Mouse (Mus musculus): Measurements from ENCODE around the gene Epc2. TPM values are rescaled to one million over a fixed set of nuclear protein-coding genes. Genes with fewer than 3 reads are reported as not detected.

The Epc2 gene
- polyA plus RNA-seq, 1 experiment from 2014 or later = 12.3 TPM

DNA sequence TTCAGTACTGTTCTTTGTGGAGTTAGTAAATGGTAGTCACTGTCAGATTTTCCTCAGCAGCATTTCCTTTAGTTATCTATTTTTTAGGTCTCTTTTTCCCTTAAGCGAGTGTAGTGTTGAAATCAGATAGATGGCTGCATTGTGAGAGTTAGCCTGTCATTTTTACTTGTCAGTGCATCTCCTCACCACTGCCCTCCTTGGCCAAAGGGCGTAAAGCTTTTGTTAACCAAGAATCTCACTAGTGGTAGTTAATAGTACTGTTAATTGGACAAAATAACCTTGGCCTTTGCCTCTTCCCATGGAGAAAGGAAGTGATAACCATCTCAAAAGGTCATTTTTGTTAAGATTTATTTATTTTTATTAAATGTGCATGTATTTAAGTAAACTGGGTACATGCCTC lies 6.5 kb downstream of the Epc2 start:
- no peak for ATAC-seq (replicated peaks; ENCODE audit: low FRiP score)
- H3K27ac ChIP-seq (ENCODE audit: low read depth, low read length) = no peak overlapping the region
- no peaks in the 10 kb centered on the region for H3K27me3 ChIP-seq (ENCODE audit: control insufficient read depth, insufficient read depth, low read length)
- WGBS = 94% methylated on average over 2 of the region's 2 CpGs
- H3K4me3 ChIP-seq (ENCODE audit: low read depth, low read length) = no peak overlapping the region
- no peak for DNase-seq (ENCODE audit: low spot score)
- no peaks in the 10 kb centered on the region; the same call in 1 of the 2 replicates for H3K9me3 ChIP-seq (ENCODE audit: control insufficient read depth, low read length)
- no peak overlapping the region for H3K4me2 ChIP-seq (ENCODE audit: low read depth, low read length, severe bottlenecking)
- H3K9ac ChIP-seq (ENCODE audit: low read length) = no peak overlapping the region
- no peaks in the 10 kb centered on the region for H3K4me1 ChIP-seq (replicated peaks; ENCODE audit: control insufficient read depth, insufficient read depth, low read length)
- H3K36me3 ChIP-seq (ENCODE audit: control insufficient read depth, insufficient read depth, low read length) = no peaks in the 10 kb centered on the region

DNA sequence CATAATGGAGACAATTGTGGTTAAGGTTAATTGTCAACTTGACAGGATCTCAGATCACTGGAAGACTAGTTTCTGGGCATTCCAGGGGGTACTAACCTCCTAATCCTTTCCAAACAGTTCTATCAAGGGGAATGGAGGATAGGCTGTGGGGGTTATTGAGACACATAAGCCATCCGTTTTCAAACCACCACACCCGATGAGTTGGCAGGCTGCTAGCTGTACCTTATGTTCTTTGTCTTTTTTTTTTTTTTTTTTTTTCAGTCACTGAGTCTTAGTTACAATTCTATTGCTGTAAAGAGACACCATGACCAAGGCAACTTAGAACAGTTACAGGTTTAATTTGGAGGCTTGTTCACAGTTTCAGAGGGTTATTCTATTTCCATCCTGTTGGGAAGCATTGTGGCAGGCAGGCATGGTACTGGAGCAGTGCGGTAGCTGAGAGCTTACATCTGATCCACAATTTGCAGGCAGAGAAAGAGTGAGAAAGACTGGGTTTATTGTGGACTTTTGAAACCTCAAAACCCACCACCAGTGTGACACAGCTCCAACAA lies 14.5 kb downstream of the Epc2 start:
- ATAC-seq (replicated peaks; ENCODE audit: low FRiP score) (no peak), DNase-seq (ENCODE audit: low spot score) (no peak)
- no peak overlapping the region for H3K27ac ChIP-seq (ENCODE audit: low read depth, low read length)
- no peaks in the 10 kb centered on the region for H3K27me3 ChIP-seq (ENCODE audit: control insufficient read depth, insufficient read depth, low read length)
- H3K4me2 ChIP-seq (ENCODE audit: low read depth, low read length, severe bottlenecking) = no peak overlapping the region
- 89% methylated on average over 3 of the region's 3 CpGs for WGBS
- no peaks in the 10 kb centered on the region for H3K4me1 ChIP-seq (replicated peaks; ENCODE audit: control insufficient read depth, insufficient read depth, low read length)
- no peak overlapping the region for H3K9ac ChIP-seq (ENCODE audit: low read length)
- H3K9me3 ChIP-seq (ENCODE audit: control insufficient read depth, low read length) = no peaks in the 10 kb centered on the region; the same call in 1 of the 2 replicates
- H3K36me3 ChIP-seq (ENCODE audit: control insufficient read depth, insufficient read depth, low read length) = no peaks in the 10 kb centered on the region
- no peak overlapping the region for H3K4me3 ChIP-seq (ENCODE audit: low read depth, low read length)

DNA sequence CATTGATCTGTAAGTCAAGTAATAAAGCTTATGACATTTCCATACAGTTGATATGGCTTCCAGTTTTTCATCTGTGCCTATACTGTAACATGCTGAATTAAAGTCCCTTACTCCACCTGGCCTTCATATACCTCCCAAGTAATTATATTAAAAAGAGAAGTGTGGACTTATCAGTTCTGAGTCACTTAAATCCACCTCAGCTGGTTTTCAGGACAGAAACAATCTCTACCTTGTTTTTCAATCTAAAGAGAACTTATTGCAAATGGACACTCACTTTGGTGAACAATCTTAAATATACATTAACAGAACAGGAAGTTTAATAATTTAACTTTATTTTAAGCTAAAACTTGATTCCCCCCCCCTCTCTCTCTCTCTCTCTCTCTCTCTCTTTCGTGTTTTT lies 15.8 kb downstream of the Epc2 start:
- H3K4me2 ChIP-seq (ENCODE audit: low read depth, low read length, severe bottlenecking) = no peak overlapping the region
- H3K27me3 ChIP-seq (ENCODE audit: control insufficient read depth, insufficient read depth, low read length) = no peaks in the 10 kb centered on the region
- H3K4me3 ChIP-seq (ENCODE audit: low read depth, low read length) = no peak overlapping the region
- no peak overlapping the region for H3K27ac ChIP-seq (ENCODE audit: low read depth, low read length)
- ATAC-seq (replicated peaks; ENCODE audit: low FRiP score) = no peak
- no peak for DNase-seq (ENCODE audit: low spot score)
- H3K9me3 ChIP-seq (ENCODE audit: control insufficient read depth, low read length) = no peaks in the 10 kb centered on the region; the same call in 1 of the 2 replicates
- H3K9ac ChIP-seq (ENCODE audit: low read length) = no peak overlapping the region
- no peaks in the 10 kb centered on the region for H3K36me3 ChIP-seq (ENCODE audit: control insufficient read depth, insufficient read depth, low read length)
- no peaks in the 10 kb centered on the region for H3K4me1 ChIP-seq (replicated peaks; ENCODE audit: control insufficient read depth, insufficient read depth, low read length)
- 96% methylated on average over 1 of the region's 1 CpGs for WGBS

DNA sequence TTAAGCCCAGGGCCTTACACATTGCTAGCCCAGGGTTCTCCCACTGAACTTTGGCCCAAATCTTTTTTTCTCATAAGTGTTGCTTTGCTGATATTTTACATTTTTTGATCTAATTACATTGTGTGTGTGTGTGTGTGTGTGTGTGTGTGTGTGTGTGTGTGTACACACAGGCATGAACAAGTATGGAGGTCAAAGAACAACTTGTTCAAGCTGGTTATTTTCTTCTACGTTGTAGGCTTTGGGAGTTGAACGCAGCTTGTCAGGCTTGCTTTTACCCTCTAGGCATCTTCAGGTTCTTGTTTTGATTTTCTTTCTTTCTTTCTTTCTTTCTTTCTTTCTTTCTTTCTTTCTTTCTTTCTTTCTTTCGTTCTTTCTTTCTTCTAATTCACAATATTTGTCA lies 19.9 kb downstream of the Epc2 start:
- H3K27ac ChIP-seq (ENCODE audit: low read depth, low read length) = no peak overlapping the region
- H3K36me3 ChIP-seq (ENCODE audit: control insufficient read depth, insufficient read depth, low read length) = no peaks in the 10 kb centered on the region
- no peaks in the 10 kb centered on the region for H3K4me1 ChIP-seq (replicated peaks; ENCODE audit: control insufficient read depth, insufficient read depth, low read length)
- H3K9me3 ChIP-seq (ENCODE audit: control insufficient read depth, low read length) = no peaks in the 10 kb centered on the region
- H3K9ac ChIP-seq (ENCODE audit: low read length) = no peak overlapping the region
- ATAC-seq (replicated peaks; ENCODE audit: low FRiP score) (no peak), DNase-seq (ENCODE audit: low spot score) (no peak)
- WGBS = 80% methylated on average over 3 of the region's 3 CpGs
- no peak overlapping the region for H3K4me3 ChIP-seq (ENCODE audit: low read depth, low read length)
- H3K4me2 ChIP-seq (ENCODE audit: low read depth, low read length, severe bottlenecking) = no peak overlapping the region
- H3K27me3 ChIP-seq (ENCODE audit: control insufficient read depth, insufficient read depth, low read length) = no peaks in the 10 kb centered on the region

DNA sequence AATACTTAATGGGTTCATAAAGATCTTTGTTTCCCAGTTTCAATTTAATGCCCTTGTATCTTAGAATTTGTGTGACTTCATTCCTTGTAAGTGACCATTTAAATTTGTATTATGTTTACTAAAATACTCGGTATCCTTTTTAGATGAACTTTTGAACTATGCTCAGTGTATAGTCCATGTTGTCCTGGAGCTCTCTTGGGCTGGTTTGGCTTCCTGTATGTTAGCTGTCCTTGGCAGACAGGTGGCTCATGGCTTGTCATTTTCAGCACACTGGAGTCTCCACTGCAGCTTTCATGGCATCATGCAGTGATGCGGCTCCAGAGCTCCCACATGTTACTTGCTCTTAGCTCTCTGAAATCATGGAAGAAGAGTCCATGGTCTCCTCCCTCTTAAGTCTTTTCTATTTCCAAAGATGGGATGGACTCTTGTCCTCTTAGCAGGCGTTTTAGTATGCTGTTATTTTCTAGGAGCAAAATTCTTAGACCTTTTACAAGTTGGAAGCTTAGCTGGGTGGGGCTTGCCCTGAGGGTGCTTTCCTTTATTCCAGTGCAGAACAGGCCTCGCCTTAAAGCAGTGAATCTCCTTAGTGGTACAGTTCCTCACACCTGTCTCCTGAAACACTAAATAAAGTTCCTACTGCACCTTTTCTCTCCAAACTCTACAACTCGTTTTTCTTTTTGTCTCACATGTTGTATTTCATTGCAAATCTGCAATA lies 20.5 kb downstream of the Epc2 start:
- Histone ChIP-seq H3K4me1 (replicated peaks; ENCODE audit: control insufficient read depth, insufficient read depth, low read length) (no peaks in the 10 kb centered on the region), H3K9ac (ENCODE audit: low read length) (no peak overlapping the region), H3K27me3 (ENCODE audit: control insufficient read depth, insufficient read depth, low read length) (no peaks in the 10 kb centered on the region), H3K4me3 (ENCODE audit: low read depth, low read length) (no peak overlapping the region), H3K4me2 (ENCODE audit: low read depth, low read length, severe bottlenecking) (no peak overlapping the region), H3K9me3 (ENCODE audit: control insufficient read depth, low read length) (no peaks in the 10 kb centered on the region), H3K36me3 (ENCODE audit: control insufficient read depth, insufficient read depth, low read length) (no peaks in the 10 kb centered on the region), H3K27ac (ENCODE audit: low read depth, low read length) (no peak overlapping the region)
- ATAC-seq (replicated peaks; ENCODE audit: low FRiP score) (no peak), DNase-seq (ENCODE audit: low spot score) (no peak)
- WGBS = 85% methylated on average over 5 of the region's 5 CpGs

DNA sequence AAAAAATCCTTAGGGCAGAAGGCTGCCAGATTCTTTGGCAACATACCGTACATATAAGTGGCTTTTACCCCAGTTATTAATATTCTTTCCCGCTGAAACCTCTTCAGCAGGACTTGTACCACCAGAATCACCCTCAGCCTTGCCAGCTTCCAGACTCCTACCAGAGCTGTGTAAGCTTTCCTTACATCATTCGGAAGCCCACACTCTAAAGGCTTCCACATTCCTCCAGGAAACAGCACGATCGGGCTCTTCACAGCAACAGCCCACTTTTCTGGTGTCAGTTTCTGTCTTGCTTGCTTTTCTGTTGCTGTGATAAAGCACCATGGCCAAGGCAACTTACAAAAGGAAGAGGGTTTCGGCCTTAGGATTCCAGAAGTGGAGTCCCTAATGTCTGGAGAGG lies 21.2 kb downstream of the Epc2 start:
- Histone ChIP-seq H3K27me3 (ENCODE audit: control insufficient read depth, insufficient read depth, low read length) (no peaks in the 10 kb centered on the region), H3K9me3 (ENCODE audit: control insufficient read depth, low read length) (no peaks in the 10 kb centered on the region), H3K36me3 (ENCODE audit: control insufficient read depth, insufficient read depth, low read length) (no peaks in the 10 kb centered on the region), H3K4me2 (ENCODE audit: low read depth, low read length, severe bottlenecking) (no peak overlapping the region), H3K4me1 (replicated peaks; ENCODE audit: control insufficient read depth, insufficient read depth, low read length) (no peaks in the 10 kb centered on the region), H3K4me3 (ENCODE audit: low read depth, low read length) (no peak overlapping the region), H3K9ac (ENCODE audit: low read length) (no peak overlapping the region), H3K27ac (ENCODE audit: low read depth, low read length) (no peak overlapping the region)
- WGBS = 94% methylated on average over 6 of the region's 6 CpGs
- no peak for DNase-seq (ENCODE audit: low spot score)
- no peak for ATAC-seq (replicated peaks; ENCODE audit: low FRiP score)

DNA sequence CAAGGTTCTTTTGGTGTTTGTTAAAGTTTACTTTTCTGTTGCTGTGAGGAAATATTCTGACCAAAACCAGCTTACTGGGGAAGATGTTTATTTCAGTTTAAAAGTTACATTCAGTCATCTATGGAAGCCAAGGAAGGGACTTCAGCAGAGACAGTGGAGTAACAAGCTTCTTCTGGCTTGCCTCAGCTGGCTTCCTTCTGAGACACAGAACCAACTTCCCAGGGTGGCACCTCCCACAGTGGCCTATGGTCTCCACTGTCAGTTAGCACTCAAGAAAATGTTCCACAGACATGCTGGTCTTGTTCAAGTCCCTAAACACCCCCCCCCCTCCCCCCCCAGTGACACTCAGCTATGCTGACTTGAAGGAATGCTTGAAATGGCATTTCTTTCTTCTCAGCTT lies 30.9 kb downstream of the Epc2 start:
- Histone ChIP-seq H3K9ac (ENCODE audit: low read length) (no peak overlapping the region), H3K27me3 (ENCODE audit: control insufficient read depth, insufficient read depth, low read length) (no peaks in the 10 kb centered on the region), H3K36me3 (ENCODE audit: control insufficient read depth, insufficient read depth, low read length) (no peaks in the 10 kb centered on the region), H3K4me2 (ENCODE audit: low read depth, low read length, severe bottlenecking) (no peak overlapping the region), H3K27ac (ENCODE audit: low read depth, low read length) (no peak overlapping the region), H3K4me1 (replicated peaks; ENCODE audit: control insufficient read depth, insufficient read depth, low read length) (no peaks in the 10 kb centered on the region), H3K9me3 (ENCODE audit: control insufficient read depth, low read length) (no peaks in the 10 kb centered on the region), H3K4me3 (ENCODE audit: low read depth, low read length) (no peak overlapping the region)
- DNase-seq (ENCODE audit: low spot score) (no peak), ATAC-seq (replicated peaks; ENCODE audit: low FRiP score) (no peak)

DNA sequence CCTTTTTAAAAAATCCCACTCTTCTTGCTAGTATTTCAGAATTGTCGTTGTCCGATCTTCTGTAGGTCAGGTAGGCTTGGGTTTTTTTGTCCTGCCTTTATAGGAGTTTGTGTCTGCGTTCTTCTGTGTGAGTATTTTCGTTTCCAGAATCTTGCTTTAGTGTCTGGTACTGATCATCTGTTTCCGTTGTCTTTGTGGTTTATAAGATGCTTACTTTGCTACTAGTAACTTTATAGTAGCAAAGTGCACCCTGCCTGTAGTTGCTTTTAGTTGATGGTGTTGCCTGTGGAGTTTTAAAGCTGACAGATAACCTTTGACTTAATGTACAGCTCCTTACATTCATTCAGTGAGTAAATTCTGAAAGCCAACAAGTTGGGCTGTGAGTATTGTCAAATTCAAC lies 32.1 kb downstream of the Epc2 start:
- ATAC-seq (replicated peaks; ENCODE audit: low FRiP score) = no peak
- Histone ChIP-seq H3K36me3 (ENCODE audit: control insufficient read depth, insufficient read depth, low read length) (no peaks in the 10 kb centered on the region), H3K27me3 (ENCODE audit: control insufficient read depth, insufficient read depth, low read length) (no peaks in the 10 kb centered on the region), H3K9ac (ENCODE audit: low read length) (no peak overlapping the region), H3K4me1 (replicated peaks; ENCODE audit: control insufficient read depth, insufficient read depth, low read length) (no peaks in the 10 kb centered on the region), H3K4me2 (ENCODE audit: low read depth, low read length, severe bottlenecking) (no peak overlapping the region), H3K27ac (ENCODE audit: low read depth, low read length) (no peak overlapping the region), H3K4me3 (ENCODE audit: low read depth, low read length) (no peak overlapping the region), H3K9me3 (ENCODE audit: control insufficient read depth, low read length) (no peaks in the 10 kb centered on the region)
- no peak for DNase-seq (ENCODE audit: low spot score)
- WGBS = 97% methylated on average over 5 of the region's 5 CpGs

DNA sequence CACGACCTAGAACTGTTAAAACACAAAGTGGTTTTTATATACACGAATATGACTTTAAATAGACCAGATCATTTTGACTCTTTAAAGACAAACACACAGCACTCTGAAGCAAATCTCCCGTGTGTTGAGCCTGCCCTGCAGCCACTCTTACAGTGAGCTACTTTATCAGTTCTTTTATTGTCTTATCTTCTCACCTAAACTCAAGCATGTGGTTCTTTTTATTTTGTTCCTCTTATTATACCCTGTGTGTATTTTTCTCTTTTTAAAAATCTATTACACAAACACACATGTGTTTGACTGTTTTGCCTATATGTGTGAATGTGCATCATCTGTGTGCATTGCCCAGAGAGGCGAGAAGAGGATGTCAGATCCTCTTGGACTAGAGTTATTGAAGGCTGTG lies 50.1 kb downstream of the Epc2 start:
- Histone ChIP-seq H3K4me1 (replicated peaks; ENCODE audit: control insufficient read depth, insufficient read depth, low read length) (no peaks in the 10 kb centered on the region), H3K27me3 (ENCODE audit: control insufficient read depth, insufficient read depth, low read length) (no peaks in the 10 kb centered on the region), H3K36me3 (ENCODE audit: control insufficient read depth, insufficient read depth, low read length) (no peaks in the 10 kb centered on the region), H3K4me3 (ENCODE audit: low read depth, low read length) (no peak overlapping the region), H3K4me2 (ENCODE audit: low read depth, low read length, severe bottlenecking) (no peak overlapping the region), H3K27ac (ENCODE audit: low read depth, low read length) (no peak overlapping the region), H3K9ac (ENCODE audit: low read length) (no peak overlapping the region), H3K9me3 (ENCODE audit: control insufficient read depth, low read length) (no peaks in the 10 kb centered on the region)
- WGBS = 81% methylated on average over 4 of the region's 4 CpGs
- ATAC-seq (replicated peaks; ENCODE audit: low FRiP score) = no peak
- DNase-seq (ENCODE audit: low spot score) = no peak
